In genomic region chr6:6586313-6586712, GRCm38 (mm10) we compare ENCODE assay signal across 22 mouse cellular contexts. TPM values are rescaled to one million over a fixed set of nuclear protein-coding genes. Genes with fewer than 3 reads are reported as not detected.
DNase-seq lines count a peak whose midpoint lies in the region; ATAC-seq lines count a peak whose summit lies in the region.
"Had no signal": no experiment of that assay in that cellular context is flagged by ENCODE, and none has a peak within 500 bp of the region (broad histone marks: within the 10 kb centered on the region; RNA-seq: fewer than 3 reads in every experiment).

No protein-coding gene starts in this region.

- DNase-seq in embryonic facial prominence, embryonic 10.5 days (ENCODE audit: low spot score) = no peak
- peak; percentile 5 for DNase-seq in lung, postnatal 10 days
- DNase-seq in lung, postnatal 25 days (ENCODE audit: low spot score) = no peak
- peak; percentile 88 for DNase-seq in adipocyte (ENCODE audit: low spot score)
- no peak for DNase-seq in hindbrain, embryonic 14.5 days (ENCODE audit: low spot score)
- DNase-seq: cerebellum, adult 18-20 months; gastrocnemius, postnatal 25 days; kidney, adult 8-10 months; kidney, postnatal 36 days; layer of hippocampus, adult 9-11 months; liver, embryonic 13.5 days; thymus, postnatal 14 days had no signal

- no peaks in the 10 kb centered on the region for H3K9me3 ChIP-seq in embryonic facial prominence, embryonic 13.5 days
- H3K9me3 ChIP-seq in embryonic facial prominence, embryonic 10.5 days = no peaks in the 10 kb centered on the region
- H3K9me3 ChIP-seq in embryonic facial prominence, embryonic 15.5 days (replicated peaks) = no peaks in the 10 kb centered on the region
- H3K9me3 ChIP-seq in hindbrain, embryonic 14.5 days (ENCODE audit: control insufficient read depth, low read length) = no peaks in the 10 kb centered on the region
- H3K9me3 ChIP-seq: forebrain, embryonic 15.5 days; heart, embryonic 10.5 days; hindbrain, embryonic 12.5 days; limb, embryonic 12.5 days; liver, embryonic 13.5 days; lung, embryonic 15.5 days had no signal

- H3K27ac ChIP-seq in embryonic facial prominence, embryonic 13.5 days = peak overlapping the region; percentile 49
- no peak overlapping the region for H3K27ac ChIP-seq in embryonic facial prominence, embryonic 10.5 days (replicated peaks)
- 0 out of 2 replicates have a peak overlapping the region, but pooled peaks have one; percentile 7 for H3K27ac ChIP-seq in embryonic facial prominence, embryonic 15.5 days (replicated peaks)
- H3K27ac ChIP-seq in hindbrain, embryonic 14.5 days = no peak overlapping the region
- H3K27ac ChIP-seq: forebrain, embryonic 15.5 days; heart, embryonic 10.5 days; hindbrain, embryonic 12.5 days; left cerebral cortex, adult 2 months; limb, embryonic 12.5 days; liver, embryonic 13.5 days; lung, embryonic 15.5 days had no signal

- no peak overlapping the region for H3K4me2 ChIP-seq in embryonic facial prominence, embryonic 13.5 days
- no peak overlapping the region for H3K4me2 ChIP-seq in embryonic facial prominence, embryonic 15.5 days (replicated peaks)
- H3K4me2 ChIP-seq in hindbrain, embryonic 14.5 days (replicated peaks) = no peak overlapping the region
- H3K4me2 ChIP-seq: forebrain, embryonic 15.5 days; hindbrain, embryonic 12.5 days; limb, embryonic 12.5 days; liver, embryonic 13.5 days; lung, embryonic 15.5 days had no signal

- no peaks in the 10 kb centered on the region for H3K36me3 ChIP-seq in embryonic facial prominence, embryonic 13.5 days
- no peaks in the 10 kb centered on the region for H3K36me3 ChIP-seq in embryonic facial prominence, embryonic 10.5 days (replicated peaks)
- H3K36me3 ChIP-seq in embryonic facial prominence, embryonic 15.5 days = no peaks in the 10 kb centered on the region
- H3K36me3 ChIP-seq in hindbrain, embryonic 14.5 days (replicated peaks; ENCODE audit: control insufficient read depth, insufficient read depth) = no peaks in the 10 kb centered on the region
- H3K36me3 ChIP-seq: forebrain, embryonic 15.5 days; heart, embryonic 10.5 days; hindbrain, embryonic 12.5 days; limb, embryonic 12.5 days; liver, embryonic 13.5 days; lung, embryonic 15.5 days had no signal

- H3K4me1 ChIP-seq in embryonic facial prominence, embryonic 13.5 days = 0 out of 2 replicates have a peak, but pooled peaks cover 3% of the 10 kb centered on the region
- peaks cover 3% of the 10 kb centered on the region; the same call in 1 of the 2 replicates for H3K4me1 ChIP-seq in embryonic facial prominence, embryonic 10.5 days
- H3K4me1 ChIP-seq in embryonic facial prominence, embryonic 15.5 days = 0 out of 2 replicates have a peak, but pooled peaks cover 4% of the 10 kb centered on the region
- no peaks in the 10 kb centered on the region for H3K4me1 ChIP-seq in hindbrain, embryonic 14.5 days (replicated peaks; ENCODE audit: control insufficient read depth, insufficient read depth, low read length)
- H3K4me1 ChIP-seq: forebrain, embryonic 15.5 days; heart, embryonic 10.5 days; hindbrain, embryonic 12.5 days; limb, embryonic 12.5 days; liver, embryonic 13.5 days; lung, embryonic 15.5 days had no signal

- H3K27me3 ChIP-seq in embryonic facial prominence, embryonic 13.5 days = no peaks in the 10 kb centered on the region
- no peaks in the 10 kb centered on the region for H3K27me3 ChIP-seq in embryonic facial prominence, embryonic 10.5 days (replicated peaks; ENCODE audit: low read depth, poor library complexity, severe bottlenecking)
- H3K27me3 ChIP-seq in embryonic facial prominence, embryonic 15.5 days = no peaks in the 10 kb centered on the region
- H3K27me3 ChIP-seq in hindbrain, embryonic 14.5 days (ENCODE audit: control insufficient read depth, insufficient read depth, low read length) = no peaks in the 10 kb centered on the region
- H3K27me3 ChIP-seq: CH12.LX; forebrain, embryonic 15.5 days; hindbrain, embryonic 12.5 days; limb, embryonic 12.5 days; liver, embryonic 13.5 days; lung, embryonic 15.5 days had no signal

- no peak overlapping the region for H3K4me3 ChIP-seq in embryonic facial prominence, embryonic 13.5 days
- H3K4me3 ChIP-seq in embryonic facial prominence, embryonic 10.5 days = no peak overlapping the region
- H3K4me3 ChIP-seq in embryonic facial prominence, embryonic 15.5 days (replicated peaks) = no peak overlapping the region
- no peak overlapping the region for H3K4me3 ChIP-seq in hindbrain, embryonic 14.5 days (replicated peaks; ENCODE audit: low read length)
- H3K4me3 ChIP-seq: forebrain, embryonic 15.5 days; heart, embryonic 10.5 days; hindbrain, embryonic 12.5 days; left cerebral cortex, adult 2 months; limb, embryonic 12.5 days; liver, embryonic 13.5 days; lung, embryonic 15.5 days had no signal

- ATAC-seq in embryonic facial prominence, embryonic 13.5 days (ENCODE audit: insufficient number of reproducible peaks, insufficient read depth, low FRiP score, low TSS enrichment, low read depth) = peak; percentile 52; the same call in 1 of the 2 replicates
- ATAC-seq in embryonic facial prominence, embryonic 15.5 days (ENCODE audit: insufficient number of reproducible peaks, low FRiP score, low TSS enrichment, low read depth) = peak; percentile 63
- ATAC-seq in megakaryocyte progenitor cell, adult 5-6 weeks (replicated peaks; ENCODE audit: poor library complexity) = no peak
- ATAC-seq in hindbrain, embryonic 14.5 days (ENCODE audit: low FRiP score) = no peak
- ATAC-seq: forebrain, embryonic 15.5 days had no signal

- H3K9ac ChIP-seq in embryonic facial prominence, embryonic 13.5 days = no peak overlapping the region
- no peak overlapping the region for H3K9ac ChIP-seq in embryonic facial prominence, embryonic 15.5 days
- H3K9ac ChIP-seq in hindbrain, embryonic 14.5 days = no peak overlapping the region
- H3K9ac ChIP-seq: forebrain, embryonic 15.5 days; hindbrain, embryonic 12.5 days; limb, embryonic 12.5 days; liver, embryonic 13.5 days; lung, embryonic 15.5 days had no signal

- 60% methylated on average over 2 of the region's 2 CpGs for WGBS in embryonic facial prominence, embryonic 13.5 days
- WGBS in embryonic facial prominence, embryonic 10.5 days = 84% methylated on average over 2 of the region's 2 CpGs
- WGBS in embryonic facial prominence, embryonic 15.5 days = 51% methylated on average over 2 of the region's 2 CpGs
- 85% methylated on average over 2 of the region's 2 CpGs for WGBS in hindbrain, embryonic 14.5 days

RNA-seq across cellular contexts. Expression of gene Sem1, which starts 7.8 kb away (rescaled TPM):
- polyA plus RNA-seq in embryonic facial prominence, embryonic 13.5 days (2015; fragmentation: Nextera tagmentation; extraction: Ambion mirVana) = 276 and 284 TPM in 2 replicates
- polyA plus RNA-seq in embryonic facial prominence, embryonic 10.5 days (2016; fragmentation: Nextera tagmentation; extraction: Ambion mirVana) = 281 and 286 TPM in 2 replicates
- polyA plus RNA-seq in embryonic facial prominence, embryonic 15.5 days (2015; fragmentation: Nextera tagmentation; extraction: Ambion mirVana) = 247 and 253 TPM in 2 replicates
- total RNA-seq in megakaryocyte progenitor cell, adult 5-6 weeks (2015) = 160 and 197 TPM in 2 replicates
- total RNA-seq in megakaryocyte progenitor cell, adult 5-6 weeks (2017) = 186 and 239 TPM in 2 replicates
- polyA plus RNA-seq in hindbrain, embryonic 14.5 days (2014; fragmentation: Nextera tagmentation; extraction: Ambion mirVana) = 144 and 164 TPM in 2 replicates

Comparison
In these comparisons a context has a peak if more than half of its experiments do, and no peak if none do; other contexts are left out.
1. H3K27ac ChIP-seq: peak in embryonic facial prominence, embryonic 13.5 days (single experiment) and embryonic facial prominence, embryonic 15.5 days (single experiment); none in embryonic facial prominence, embryonic 10.5 days (single experiment) and hindbrain, embryonic 14.5 days (single experiment).
2. DNase-seq: peak in lung, postnatal 10 days (single experiment) and adipocyte (single experiment); none in embryonic facial prominence, embryonic 10.5 days (single experiment), lung, postnatal 25 days (single experiment) and hindbrain, embryonic 14.5 days (single experiment).
3. ATAC-seq: peak in embryonic facial prominence, embryonic 13.5 days (single experiment) and embryonic facial prominence, embryonic 15.5 days (single experiment); none in megakaryocyte progenitor cell, adult 5-6 weeks (single experiment) and hindbrain, embryonic 14.5 days (single experiment).